Mouse (Mus musculus) megakaryocyte, embryonic 14.5 days (primary cell): Measurements from ENCODE around the gene Nrf1.

Experiments
- FLI1 ChIP-seq: IDR thresholded peaks from 2 replicates; pipeline ENCODE4 v1.6.1; 2012; ENCODE audit warnings: low read length, inconsistent platforms, mixed read lengths
- GATA1 ChIP-seq: IDR thresholded peaks from 3 replicates; pipeline ENCODE4 v1.6.1; 2012; ENCODE audit warnings: mixed read lengths, low read length, inconsistent platforms, borderline replicate concordance

GRCm38 (mm10) chr6:30160408-30160807, 112.6 kb downstream of the Nrf1 start:
- TF ChIP-seq GATA1 (no peak), FLI1 (no peak)
